Mouse (Mus musculus): ENCODE results near the gene Gm42688. TPM values are rescaled to one million over a fixed set of nuclear protein-coding genes. Genes with fewer than 3 reads are reported as not detected.
A peak's percentile ranks its signal among the peaks of the same experiment; 100 is the strongest.

Gm42688 gene
- total RNA-seq (2012; rRNA removed) (1.3 and 2.1 TPM in 2 replicates), total RNA-seq (2014; rRNA removed) (1.2 TPM in 2 replicates), polyA plus RNA-seq (2012; ENCODE audit: insufficient read length, low read depth) (1.6 and 2.0 TPM in 2 replicates)

- H3K9ac ChIP-seq (ENCODE audit: insufficient read depth, low read depth): peak within 1 kb of the TSS; percentile 86
- TF ChIP-seq IRF4 (IDR thresholded peaks at IDR 0.05; ENCODE audit: low read depth, low read length): peak; percentile 31; the same call in 1 of the 2 replicates
- TF ChIP-seq TBP (conservative IDR thresholded peaks at IDR 0.05; ENCODE audit: low read depth, low read length): peak; percentile 43; the same call in 1 of the 2 replicates
- TF ChIP-seq TCF12 (IDR thresholded peaks at IDR 0.05; ENCODE audit: low read depth, low read length): peak; percentile 57
- TF ChIP-seq E2F4 (IDR thresholded peaks at IDR 0.05; ENCODE audit: insufficient replicate concordance, low read depth, low read length): peak; percentile 68; the same call in 1 of the 2 replicates
- peak; percentile 49; the same call in 1 of the 2 replicates for TF ChIP-seq MAX (IDR thresholded peaks at IDR 0.05; ENCODE audit: low read length)
- TF ChIP-seq SMC3 (IDR thresholded peaks at IDR 0.05; ENCODE audit: low read depth, low read length): peak; percentile 85
- peak; percentile 94 for TF ChIP-seq HCFC1 (IDR thresholded peaks at IDR 0.05; ENCODE audit: low read depth, low read length)
- 0 out of 2 replicates have a peak, but pooled peaks have one; percentile 7 for TF ChIP-seq MAZ (IDR thresholded peaks at IDR 0.05; ENCODE audit: low read depth, low read length)
- no peak for TF ChIP-seq UBTF (IDR thresholded peaks at IDR 0.05; ENCODE audit: low read depth, low read length)
- peak; percentile 65; the same call in 1 of the 2 replicates for TF ChIP-seq NELFE (IDR thresholded peaks at IDR 0.05; ENCODE audit: low read depth, low read length)
- TF ChIP-seq BHLHE40 (IDR thresholded peaks at IDR 0.05; ENCODE audit: low read depth, low read length): peak; percentile 72
- TF ChIP-seq CTCF (conservative IDR thresholded peaks at IDR 0.05 in 1 of 2, IDR thresholded peaks at IDR 0.05 in 1 of 2; ENCODE audit: low read depth in 2 of 2, low read length in 2 of 2): peak in 1 of 2 experiments; percentile 87; a peak in 2 of 4 replicates
- peak; percentile 76; the same call in 1 of the 2 replicates for TF ChIP-seq KAT2A (IDR thresholded peaks at IDR 0.05; ENCODE audit: insufficient replicate concordance, low read length)
- TF ChIP-seq GABPA (IDR thresholded peaks at IDR 0.05; ENCODE audit: insufficient replicate concordance, low read depth, low read length): no peak; the same call in 1 of the 2 replicates
- TF ChIP-seq MXI1 (IDR thresholded peaks at IDR 0.05; ENCODE audit: low read depth, low read length): peak; percentile 82
- no peak for TF ChIP-seq ZC3H11A (IDR thresholded peaks at IDR 0.05; ENCODE audit: low read depth, low read length)
- peak; percentile 74 for TF ChIP-seq POLR2A (IDR thresholded peaks at IDR 0.05; ENCODE audit: low read depth, low read length)
- TF ChIP-seq USF1 (IDR thresholded peaks at IDR 0.05; ENCODE audit: low read depth, low read length): peak; percentile 57
- peak; percentile 68 for TF ChIP-seq NRF1 (IDR thresholded peaks at IDR 0.05; ENCODE audit: low read depth, low read length)
- no peak for TF ChIP-seq PAX5 (IDR thresholded peaks at IDR 0.05; ENCODE audit: low read length)
- TF ChIP-seq JUND (conservative IDR thresholded peaks at IDR 0.05; ENCODE audit: low read depth, low read length): no peak; the same call in 1 of the 2 replicates
- no peak for TF ChIP-seq CHD1 (IDR thresholded peaks at IDR 0.05; ENCODE audit: low read depth, low read length)
- TF ChIP-seq ELF1 (IDR thresholded peaks at IDR 0.05; ENCODE audit: low read depth, low read length): peak; percentile 88
- peak; percentile 68 for TF ChIP-seq SIN3A (IDR thresholded peaks at IDR 0.05; ENCODE audit: low read length)
- no peak for TF ChIP-seq EP300 (IDR thresholded peaks at IDR 0.05; ENCODE audit: low read length)
- no peak for TF ChIP-seq ZNF384 (IDR thresholded peaks at IDR 0.05; ENCODE audit: low read depth, low read length)
- TF ChIP-seq MYC (IDR thresholded peaks at IDR 0.05; ENCODE audit: low read depth, low read length): peak; percentile 63; the same call in 1 of the 2 replicates
- peak; percentile 61; the same call in 1 of the 2 replicates for TF ChIP-seq CHD2 (IDR thresholded peaks at IDR 0.05; ENCODE audit: low read length)
- TF ChIP-seq RAD21 (IDR thresholded peaks at IDR 0.05; ENCODE audit: low read depth, low read length): peak; percentile 63
- H3K27me3 ChIP-seq (replicated peaks): peaks cover 9% of the 10 kb centered on the region
- H3K9me3 ChIP-seq (replicated peaks; ENCODE audit: low read length): peaks cover 2% of the 10 kb centered on the region
- peak; percentile 91 for DNase-seq (ENCODE audit: extremely low read depth)
- peak within 1 kb of the TSS; percentile 71 for H3K27ac ChIP-seq (ENCODE audit: insufficient read depth, low read depth)
- H3K4me3 ChIP-seq (replicated peaks in 1 of 3; ENCODE audit: low read depth in 2 of 3, low read length in 2 of 3, poor library complexity in 1 of 3): peak within 1 kb of the TSS; percentile 60 to 99 (median 87)
- H3K4me1 ChIP-seq (ENCODE audit: control insufficient read depth in 1 of 2, insufficient read depth in 2 of 2): peaks cover 9 to 24% of the 10 kb centered on the region in 2 experiments; a peak in 3 of 4 replicates
- dilution Hi-C loops (cut with MboI; ENCODE audit: extremely low pct_ligation_motif_present, extremely low pct_unique_long_range_greater_than_20kb, low sequenced_read_pairs): no loop called here
- H3K79me2 ChIP-seq (replicated peaks; ENCODE audit: control insufficient read depth, extremely low read depth, insufficient read depth, poor library complexity, severe bottlenecking): no peaks in the 10 kb centered on the region
- H3K4me2 ChIP-seq (ENCODE audit: insufficient read depth, low read depth, poor library complexity, severe bottlenecking): peak within 1 kb of the TSS; percentile 68
- in situ Hi-C loops (cut with MboI; ENCODE audit: low pct_ligation_motif_present, low pct_unique_long_range_greater_than_20kb, low sequenced_read_pairs): loop anchor here (5.0 kb wide), 2 partner anchors 104 to 189 kb away; no protein-coding TSS in a partner anchor
- H3K36me3 ChIP-seq (replicated peaks in 1 of 2; ENCODE audit: control insufficient read depth in 1 of 2, insufficient read depth in 1 of 2, low read length in 1 of 2): peaks cover 0 to 28% of the 10 kb centered on the region in 2 experiments
Measured at GRCm38 (mm10) chr6:83101316-83101687, at the start of gene Gm42688, which contains the start of gene Ccdc142. TSS of gene Gm42688 (plus strand) at chr6:83101617. TSS of gene Ccdc142 (plus strand) at chr6:83101601.
